Mouse (Mus musculus) hematopoietic stem cell, adult 5-6 weeks (primary cell): ENCODE data around the gene Insyn1. TPM values are rescaled to one million over a fixed set of nuclear protein-coding genes. Genes with fewer than 3 reads are reported as not detected.

ENCODE experiments used
- total RNA-seq: library from RNA; stranded (forward); fragments of 172-1452, 232-1000 nt; gene quantifications from 2 replicates; pipeline ENCODE4 v1.2.3, GENCODE M21; 2017

The Insyn1 gene
- total RNA-seq, 1 experiment from 2014 or later, result not detected

Other genes starting within 250 kb of the Insyn1 start
- 24.5 and 32.5 TPM in 2 replicates for gene Pml, start 238.8 kb upstream of the Insyn1 start, total RNA-seq
- 11.4 and 13.2 TPM in 2 replicates for gene Stoml1, start 235.4 kb upstream of the Insyn1 start, total RNA-seq
- gene Loxl1, start 175.4 kb upstream of the Insyn1 start, total RNA-seq, result 0.25 TPM in 1 of 2 replicates, not detected in the other
- not detected in 2 replicates for gene Tbc1d21, start 118.1 kb upstream of the Insyn1 start, total RNA-seq
- 1.6 and 2.6 TPM in 2 replicates for gene Cd276, start 66.8 kb downstream of the Insyn1 start, total RNA-seq
- 45.5 and 64.8 TPM in 2 replicates for gene Nptn, start 93.6 kb downstream of the Insyn1 start, total RNA-seq